In the genomic region with DNA sequence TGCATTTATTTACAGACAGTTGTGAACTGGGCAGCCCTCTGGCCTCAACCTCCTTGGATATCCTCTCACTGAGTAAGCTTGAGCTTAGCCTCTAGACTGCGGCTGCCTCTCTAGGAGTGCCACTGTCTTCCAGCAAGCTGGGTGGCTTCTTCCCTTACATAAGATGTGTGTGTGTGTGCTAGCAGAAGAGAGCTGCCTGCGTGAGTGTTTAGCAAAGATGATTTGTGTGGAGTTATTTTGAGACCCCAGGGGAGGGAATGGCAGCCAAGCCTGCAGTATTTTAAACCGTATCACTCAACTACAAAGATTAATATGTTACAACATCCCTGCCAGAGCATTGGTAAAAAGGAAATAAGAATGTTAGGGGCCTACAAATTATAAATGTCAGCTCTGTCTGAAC, we compare ENCODE assay signal across 13 mouse cellular contexts. TPM values are rescaled to one million over a fixed set of nuclear protein-coding genes. Genes with fewer than 3 reads are reported as not detected.
DNase-seq lines count a peak whose midpoint lies in the region; ATAC-seq and TF ChIP-seq lines count a peak whose summit lies in the region.
"Had no signal": no experiment of that assay in that cellular context is flagged by ENCODE, and none has a peak within 500 bp of the region (broad histone marks: within the 10 kb centered on the region; RNA-seq: fewer than 3 reads in every experiment).

No protein-coding gene starts in this region.

- peaks cover 3% of the 10 kb centered on the region; the same call in 1 of the 2 replicates for H3K4me1 ChIP-seq in kidney, embryonic 14.5 days (ENCODE audit: control insufficient read depth, insufficient read depth, low read length)
- peaks cover 32% of the 10 kb centered on the region for H3K4me1 ChIP-seq in neural tube, embryonic 13.5 days (replicated peaks)

- no peaks in the 10 kb centered on the region for H3K27me3 ChIP-seq in kidney, embryonic 14.5 days (ENCODE audit: control insufficient read depth, insufficient read depth, low read length)
- H3K27me3 ChIP-seq in neural tube, embryonic 13.5 days: no peaks in the 10 kb centered on the region

- TF ChIP-seq CTCF in left cerebral cortex, adult 2 months (IDR thresholded peaks at IDR 0.05): no peak

- no peak overlapping the region for H3K9ac ChIP-seq in kidney, embryonic 14.5 days (ENCODE audit: low read depth, low read length)
- H3K9ac ChIP-seq in neural tube, embryonic 13.5 days: no peak overlapping the region

- H3K4me2 ChIP-seq in kidney, embryonic 14.5 days (replicated peaks; ENCODE audit: low read depth, low read length): no peak overlapping the region
- H3K4me2 ChIP-seq in neural tube, embryonic 13.5 days: no peak overlapping the region
- H3K4me2 ChIP-seq: heart, embryonic 11.5 days; liver, embryonic 11.5 days; midbrain, embryonic 11.5 days had no signal

- H3K27ac ChIP-seq in kidney, embryonic 14.5 days (ENCODE audit: low read depth, low read length): no peak overlapping the region
- no peak overlapping the region for H3K27ac ChIP-seq in neural tube, embryonic 13.5 days (replicated peaks)
- H3K27ac ChIP-seq in left cerebral cortex, adult 2 months: peak overlapping the region; percentile 83

- H3K4me3 ChIP-seq in kidney, embryonic 14.5 days (ENCODE audit: low read length): no peak overlapping the region
- H3K4me3 ChIP-seq in neural tube, embryonic 13.5 days: no peak overlapping the region
- no peak overlapping the region for H3K4me3 ChIP-seq in left cerebral cortex, adult 2 months

- no peaks in the 10 kb centered on the region for H3K9me3 ChIP-seq in kidney, embryonic 14.5 days (ENCODE audit: control insufficient read depth, low read length)
- H3K9me3 ChIP-seq in neural tube, embryonic 13.5 days: no peaks in the 10 kb centered on the region

- DNase-seq in kidney, adult 9 months: peak; percentile 16
- DNase-seq in neural tube, embryonic 10.5 days (ENCODE audit: extremely low spot score, low spot score): no peak
- peak in 1 of 2 experiments; percentile 46 for DNase-seq in left cerebral cortex, adult 2 months (ENCODE audit: extremely low spot score in 1 of 2, low spot score in 2 of 2)
- peak; percentile 35 for DNase-seq in skeletal muscle tissue, adult 2 months (ENCODE audit: low read depth, low spot score)
- DNase-seq in adrenal gland, adult 2 months: no peak
- DNase-seq: thymus, postnatal 14 days had no signal

- H3K36me3 ChIP-seq in kidney, embryonic 14.5 days (ENCODE audit: control insufficient read depth, insufficient read depth, low read length): no peaks in the 10 kb centered on the region
- H3K36me3 ChIP-seq in neural tube, embryonic 13.5 days: no peaks in the 10 kb centered on the region

- WGBS in kidney, embryonic 14.5 days: 53% methylated on average over 3 of the region's 3 CpGs
- WGBS in neural tube, embryonic 13.5 days: 50% methylated on average over 3 of the region's 3 CpGs

- no peak for ATAC-seq in kidney, embryonic 14.5 days (ENCODE audit: low FRiP score, low TSS enrichment)
- ATAC-seq in neural tube, embryonic 13.5 days (ENCODE audit: low read depth): 0 out of 2 replicates have a peak, but pooled peaks have one; percentile 27
- ATAC-seq in granulocyte monocyte progenitor cell, adult 5-6 weeks (replicated peaks; ENCODE audit: poor library complexity, severe bottlenecking): no peak

- intact Hi-C loops in left cerebral cortex, adult 2 months (cut with DNase I): loop anchor here (5.0 kb wide), 1 partner anchor 74 kb away; no protein-coding TSS in a partner anchor

RNA-seq across cellular contexts. Expression of a gene that starts 49.9 kb away (rescaled TPM):
- polyA plus RNA-seq in kidney, embryonic 14.5 days (2014; fragmentation: Nextera tagmentation; extraction: Ambion mirVana): 1.6 and 2.8 TPM in 2 replicates
- polyA plus RNA-seq in neural tube, embryonic 13.5 days (2015; fragmentation: Nextera tagmentation; extraction: Ambion mirVana): 5.9 and 6.0 TPM in 2 replicates
- 100 to 1,000 TPM; 105 to 111 TPM for total RNA-seq in left cerebral cortex, adult 2 months (2021)
- 1 to 10 TPM; 5.6 to 8.1 TPM for total RNA-seq in adrenal gland, adult 2 months (2021)
- polyA plus RNA-seq in adrenal gland, adult 2 months (2012; rRNA removed): 3.6 and 6.1 TPM in 2 replicates
- not detected in 2 replicates for total RNA-seq in granulocyte monocyte progenitor cell, adult 5-6 weeks (2014; fragmentation: Nextera tagmentation)
- total RNA-seq in granulocyte monocyte progenitor cell, adult 5-6 weeks (2017): 0.22 TPM in 1 of 2 replicates, not detected in the other
- total RNA-seq: neutrophil, adult 5-6 weeks had no signal

Comparison
In these comparisons a context has a peak if more than half of its experiments do, and no peak if none do; other contexts are left out.
1. DNase-seq: peak in kidney, adult 9 months (single experiment) and skeletal muscle tissue, adult 2 months (single experiment); none in neural tube, embryonic 10.5 days (single experiment) and adrenal gland, adult 2 months (single experiment).
2. RNA of a gene that starts 49.9 kb away (total RNA-seq): 105 to 111 TPM in left cerebral cortex, adult 2 months; 5.6 to 8.1 TPM in adrenal gland, adult 2 months and 0.22 TPM in granulocyte monocyte progenitor cell, adult 5-6 weeks; every median in the first group is over 10 times any median in the second.